Mouse (Mus musculus) adrenal gland, postnatal 10 days (tissue): Measurements from ENCODE around the gene Mad1l1. TPM values are rescaled to one million over a fixed set of nuclear protein-coding genes. Genes with fewer than 3 reads are reported as not detected.

Source experiments
- DNase-seq: peaks from one replicate; pipeline ENCODE4 v3.0.0; 2021; ENCODE audit warnings: mixed read lengths
- total RNA-seq, 2 experiments: library from RNA; stranded (reverse); gene quantifications; 2 replicates each; pipeline ENCODE4 v1.2.3; 2021

Mad1l1 gene
- total RNA-seq, 2 experiments from 2014 or later, result 20.3 to 22.3 TPM

- peak; percentile 64 for DNase-seq
Measured at GRCm38 (mm10) chr5:140055431-140055830, 265.9 kb downstream of the Mad1l1 start.

- no peak for DNase-seq
Measured at GRCm38 (mm10) chr5:140053626-140054025, 267.7 kb downstream of the Mad1l1 start.

- no peak for DNase-seq
Measured at GRCm38 (mm10) chr5:140052405-140052804, 268.9 kb downstream of the Mad1l1 start.

GRCm38 (mm10) chr5:140045453-140045852 is 275.9 kb downstream of the Mad1l1 start:
- DNase-seq, result no peak

DNA sequence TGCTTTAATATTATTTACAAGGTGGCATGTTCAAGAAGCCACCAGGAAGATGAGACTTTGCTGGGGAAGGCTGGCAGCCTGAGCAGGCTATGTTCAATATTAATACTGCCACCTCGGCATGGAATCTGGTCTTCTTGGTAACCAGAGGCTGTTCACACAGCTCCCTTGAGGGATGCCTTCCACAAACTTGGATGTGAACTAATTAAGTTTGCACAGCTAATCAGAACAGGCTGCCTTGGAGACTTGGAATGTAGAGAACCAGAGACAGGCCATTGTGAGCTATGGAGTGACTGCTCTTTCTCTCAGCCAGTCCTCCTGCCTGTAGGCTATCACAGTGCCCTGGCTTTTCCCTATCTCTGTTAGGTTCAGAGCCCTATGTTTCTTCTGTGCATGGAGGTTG is 278.4 kb downstream of the Mad1l1 start:
- no peak for DNase-seq

GRCm38 (mm10) chr5:140042002-140042611 is 279.2 kb downstream of the Mad1l1 start:
- DNase-seq, result peak; percentile 38

GRCm38 (mm10) chr5:140041055-140041454 is 280.3 kb downstream of the Mad1l1 start:
- no peak for DNase-seq

DNA sequence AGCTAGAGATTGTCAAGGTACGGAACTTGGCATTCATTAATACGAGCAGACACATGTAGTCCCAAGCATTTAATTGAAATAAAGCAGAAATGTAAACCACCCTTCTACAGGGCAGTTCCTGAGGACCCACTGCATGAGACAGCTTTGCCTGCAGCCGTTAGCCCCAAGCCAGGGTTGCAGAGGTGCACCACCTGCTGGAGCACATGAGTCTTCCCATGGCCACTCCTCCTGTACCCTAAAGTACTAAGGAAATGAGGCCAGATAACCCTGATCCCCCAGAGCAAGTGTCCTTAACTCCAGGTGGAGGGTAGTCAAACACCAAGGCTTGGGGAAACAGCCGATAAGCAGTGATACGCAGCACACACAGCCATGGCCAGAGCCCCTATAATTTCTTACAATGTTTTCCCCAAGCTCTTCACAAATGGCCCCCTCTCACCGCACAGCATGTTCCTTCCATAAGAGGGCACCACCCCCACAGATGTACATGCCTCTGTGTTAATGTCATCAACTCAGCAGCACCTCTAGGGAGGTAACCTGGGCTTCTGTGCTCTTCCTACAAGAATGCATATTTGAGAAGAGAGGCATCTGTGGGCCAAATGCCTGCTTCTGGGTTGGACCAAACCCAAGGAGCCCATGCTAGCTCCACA is 283.6 kb downstream of the Mad1l1 start:
- no peak for DNase-seq

DNA sequence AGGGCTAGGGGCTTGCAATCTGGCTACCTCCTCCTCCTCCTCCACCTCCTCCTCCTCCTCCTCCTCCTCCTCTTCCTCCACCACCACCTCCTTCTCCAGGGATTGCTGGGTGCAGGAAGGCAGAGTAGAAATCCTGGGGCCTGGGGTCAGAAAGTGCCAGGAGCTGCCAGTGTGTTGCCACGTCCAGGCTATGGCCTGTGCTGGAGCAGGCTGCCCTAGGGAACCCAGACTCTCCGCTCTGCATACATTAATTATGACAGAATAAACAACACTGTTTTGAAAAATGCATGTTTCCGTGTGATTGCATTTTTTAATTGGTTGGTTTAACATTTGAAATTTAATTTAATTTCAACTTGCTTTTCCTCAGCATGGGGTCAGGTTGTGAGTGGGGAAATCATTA is 285.7 kb downstream of the Mad1l1 start:
- DNase-seq, result no peak

GRCm38 (mm10) chr5:140035025-140035330 is 286.4 kb downstream of the Mad1l1 start:
- DNase-seq, result no peak

DNA sequence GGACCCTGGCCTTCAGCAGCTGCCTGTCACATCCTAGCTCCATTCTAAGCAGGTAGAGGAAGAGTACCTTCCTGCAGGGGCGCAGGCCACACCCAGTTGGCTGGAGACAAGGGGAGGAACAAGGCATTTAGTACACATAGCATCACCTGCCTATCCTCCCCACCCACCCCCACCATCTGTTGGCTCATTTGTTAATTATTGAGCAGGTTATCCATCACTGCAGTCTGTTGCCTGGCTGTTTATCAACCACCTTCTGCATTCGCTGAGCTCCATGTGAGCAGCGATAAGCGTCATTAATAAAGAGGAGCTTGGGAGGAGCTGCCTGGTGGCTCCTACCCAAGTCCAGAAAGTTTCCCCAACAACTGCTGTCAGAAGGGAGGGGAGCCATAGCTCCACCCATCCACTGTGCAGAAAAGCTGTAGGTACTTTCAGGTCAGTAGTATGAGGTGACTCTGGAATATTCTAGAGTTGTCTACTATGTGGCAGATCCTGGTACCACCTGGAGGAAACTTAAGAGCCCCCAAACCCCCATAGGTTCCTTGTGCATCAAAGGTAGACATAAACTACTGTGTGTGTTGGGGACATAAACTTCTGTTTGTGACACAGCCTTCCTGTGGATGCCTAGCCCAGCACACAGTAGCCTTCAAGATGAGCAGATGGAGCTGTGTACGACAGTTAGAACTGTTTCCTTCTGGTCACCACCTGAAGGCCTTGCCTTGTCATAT is 286.9 kb downstream of the Mad1l1 start:
- DNase-seq, result no peak

GRCm38 (mm10) chr5:140026366-140026765 is 295.0 kb downstream of the Mad1l1 start:
- DNase-seq, result no peak

- peak; percentile 63 for DNase-seq
Measured at GRCm38 (mm10) chr5:140025301-140025700, 296.1 kb downstream of the Mad1l1 start.

- DNase-seq, result peak; percentile 81
Measured at GRCm38 (mm10) chr5:140023941-140024500, 297.3 kb downstream of the Mad1l1 start.

DNA sequence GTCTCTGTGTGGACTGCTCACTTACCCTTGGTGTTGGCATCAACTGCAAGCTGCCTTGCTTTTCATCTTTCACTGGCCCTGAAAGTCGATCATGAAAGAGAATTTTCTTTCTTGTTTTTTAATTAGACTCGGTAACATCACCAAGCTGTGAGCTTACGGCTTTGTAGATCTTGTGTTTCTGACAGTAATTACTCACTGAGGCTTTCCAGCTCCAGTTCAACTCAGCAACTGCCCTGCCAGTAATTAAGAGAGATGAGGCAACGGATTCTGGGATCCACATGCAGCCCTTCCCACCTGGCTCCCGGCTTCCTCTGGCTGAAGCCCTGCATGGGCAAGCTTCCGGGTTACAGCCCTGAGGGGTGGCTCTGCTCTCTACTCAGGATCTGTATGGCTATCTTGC is 298.5 kb downstream of the Mad1l1 start:
- DNase-seq, result no peak

GRCm38 (mm10) chr5:140021755-140022154 is 299.6 kb downstream of the Mad1l1 start:
- DNase-seq, result no peak

- DNase-seq, result no peak
Measured at GRCm38 (mm10) chr5:140019616-140020015, 301.7 kb downstream of the Mad1l1 start.

- no peak for DNase-seq
Measured at GRCm38 (mm10) chr5:140018780-140019179, 302.6 kb downstream of the Mad1l1 start.

DNA sequence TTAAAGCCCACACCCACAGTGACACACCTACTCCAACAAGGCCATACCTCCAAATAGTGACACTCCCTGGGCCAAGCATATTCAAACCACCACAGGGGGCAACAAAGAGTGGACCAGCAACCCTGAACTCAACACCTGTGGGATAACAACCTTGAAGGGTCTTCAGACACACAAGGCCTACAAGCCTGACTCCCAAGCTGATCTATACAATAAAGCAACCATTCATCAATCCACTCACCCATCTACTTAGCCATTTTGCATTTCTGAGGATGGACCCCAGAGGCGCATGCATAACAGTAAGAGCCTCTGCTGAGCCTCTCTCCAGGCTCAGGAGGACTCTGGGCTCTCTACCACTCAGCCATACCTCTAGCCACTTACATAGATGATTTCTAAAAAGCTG is 304.5 kb downstream of the Mad1l1 start:
- no peak for DNase-seq

- no peak for DNase-seq
Measured at GRCm38 (mm10) chr5:140013652-140014051, 307.7 kb downstream of the Mad1l1 start.

DNA sequence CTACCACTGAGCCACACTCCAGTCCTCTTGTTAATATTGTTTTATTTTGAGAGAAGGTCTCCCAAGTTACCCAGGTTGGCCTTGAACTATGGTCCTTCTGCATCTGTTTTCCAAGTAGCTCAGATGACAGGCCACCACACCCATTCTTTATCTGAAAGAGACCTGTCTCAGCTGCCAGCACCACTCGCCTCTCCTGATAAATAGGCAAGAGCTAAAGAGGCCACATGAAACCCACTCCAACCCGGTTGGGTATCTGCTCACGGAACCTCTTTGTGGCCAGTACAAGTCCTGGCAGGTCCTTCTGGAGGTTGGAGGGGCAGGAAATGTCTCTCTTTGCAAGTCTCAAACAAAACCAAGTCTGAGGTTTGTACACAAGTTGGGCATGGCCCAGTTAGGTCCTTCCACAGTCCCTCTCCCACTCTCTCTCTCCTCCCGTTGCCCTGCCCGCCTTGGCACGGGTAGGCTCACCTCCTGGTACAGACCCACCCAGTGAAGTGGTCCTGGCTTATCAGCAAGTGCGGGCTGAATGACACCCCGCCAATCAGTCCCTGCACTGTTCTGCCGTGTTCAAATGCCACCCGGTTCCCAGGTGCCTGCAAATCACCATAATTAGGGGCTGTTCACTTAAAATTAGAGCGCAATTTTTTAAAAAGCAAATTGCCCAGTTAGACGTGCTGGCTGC is 308.9 kb downstream of the Mad1l1 start:
- no peak for DNase-seq

DNA sequence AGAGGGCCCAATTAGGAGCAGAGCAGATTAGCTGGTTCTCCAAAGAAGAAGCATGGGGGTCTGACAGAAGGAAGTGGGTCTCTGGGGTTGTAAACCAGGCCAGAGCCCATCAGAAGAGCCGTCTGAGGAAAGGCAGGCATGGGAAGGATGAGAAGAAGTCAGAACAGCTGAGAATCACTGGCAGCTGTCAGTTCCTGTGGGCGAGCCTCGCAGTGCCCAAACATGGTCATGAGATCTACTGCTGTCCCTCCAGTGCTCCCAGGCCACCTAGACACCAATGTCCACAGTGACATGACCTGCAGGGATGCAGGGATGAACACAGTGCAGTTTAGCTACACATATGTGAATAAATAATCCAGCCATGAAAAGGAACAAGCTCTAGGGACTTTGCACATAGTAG is 310.9 kb downstream of the Mad1l1 start:
- DNase-seq, result no peak
